Mouse (Mus musculus) gastrocnemius, postnatal 36 days (tissue): Measurements from ENCODE around the gene Cacna1g. TPM values are rescaled to one million over a fixed set of nuclear protein-coding genes. Genes with fewer than 3 reads are reported as not detected.

Source experiments
- DNase-seq, 2 experiments: peaks; one replicate each; pipeline ENCODE4 v3.0.0; 2022
- intact Hi-C: fragments of 180-260 bp; cut with DNase I; formaldehyde crosslinking; loops from one replicate; pipeline ENCODE4 v1.15.1; 2025
- total RNA-seq, 2 experiments: library from RNA; stranded (reverse); gene quantifications; 2 replicates each; pipeline ENCODE4 v1.2.3; 2021

Cacna1g gene
- total RNA-seq, 2 experiments from 2014 or later: 2.0 to 3.0 TPM

DNA sequence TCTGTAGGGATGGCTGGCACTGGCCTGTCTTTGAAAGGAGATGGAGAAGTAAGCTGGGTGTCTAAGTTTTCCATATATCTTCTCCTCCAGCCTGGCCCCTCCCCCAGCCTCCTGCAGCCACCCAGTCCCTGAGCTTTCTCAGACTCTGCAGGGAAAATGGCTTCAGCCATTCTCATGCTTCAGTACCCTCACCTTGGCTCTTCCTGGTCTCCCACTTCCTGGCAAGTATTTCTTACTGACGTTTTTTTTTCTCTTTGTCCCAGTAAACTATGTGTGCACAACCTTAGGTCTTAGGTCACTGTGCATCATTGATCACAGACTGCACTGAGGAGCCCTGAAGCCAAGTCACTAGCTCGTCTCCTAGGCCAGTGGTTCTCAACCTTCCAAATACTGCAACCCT lies 94.9 kb downstream of the Cacna1g start:
- intact Hi-C loops: no loop called here
- no peak for DNase-seq

DNA sequence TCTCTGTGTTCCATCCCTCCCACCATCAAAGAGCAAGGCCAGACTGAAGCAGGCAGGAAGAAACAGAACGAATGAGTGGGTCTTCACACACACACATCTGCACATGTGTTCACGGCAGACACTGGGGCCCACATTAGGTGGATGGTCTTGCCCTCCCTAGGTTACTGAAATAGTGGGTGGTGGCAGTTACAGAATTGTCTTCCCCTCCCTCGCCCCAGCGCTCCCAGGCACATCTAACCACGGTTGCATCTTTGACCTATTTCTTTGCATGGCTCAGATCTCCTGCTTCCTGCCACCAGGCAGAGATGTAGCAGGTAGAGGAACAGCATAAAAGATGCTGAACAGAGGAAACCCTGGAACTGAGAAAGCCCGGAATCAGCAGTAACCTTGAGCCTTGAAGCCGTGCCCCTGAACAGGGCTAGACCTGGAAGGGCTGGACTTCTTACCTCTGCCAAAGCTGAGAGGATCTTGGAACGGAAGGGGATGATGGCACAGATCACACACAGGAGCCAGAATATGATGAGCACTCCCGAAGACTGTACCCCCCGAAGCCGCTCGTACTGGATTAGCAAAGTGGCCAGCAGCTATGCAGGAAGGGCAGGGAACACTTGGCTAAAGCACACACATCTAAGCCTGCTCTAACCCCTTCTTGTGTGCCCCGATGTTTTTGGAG lies 99.6 kb downstream of the Cacna1g start:
- intact Hi-C loops: no loop called here

DNA sequence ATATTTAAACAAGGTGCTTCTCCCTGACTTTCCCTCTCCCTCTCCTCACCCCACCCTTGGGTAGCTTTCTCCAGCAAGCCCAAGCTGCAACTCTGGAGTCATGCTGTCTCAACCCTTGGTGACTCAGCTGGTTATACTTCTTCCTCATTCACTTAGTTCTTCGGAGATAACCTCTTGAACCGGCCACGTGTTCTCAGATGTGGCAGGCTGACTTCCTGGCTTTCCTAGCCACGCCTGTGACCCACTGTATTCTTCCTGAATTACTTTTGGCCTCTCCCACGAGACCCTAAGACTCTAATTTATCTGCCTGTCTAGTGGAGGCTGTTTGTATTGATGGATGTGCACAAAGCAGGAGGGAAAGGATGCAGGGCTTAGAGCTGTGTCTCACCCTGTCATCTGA lies 103.2 kb downstream of the Cacna1g start:
- DNase-seq: no peak
- intact Hi-C loops: no loop called here

More for the DNA sequence above, 99.6 kb downstream of the Cacna1g start:
- no peak for DNase-seq

DNA sequence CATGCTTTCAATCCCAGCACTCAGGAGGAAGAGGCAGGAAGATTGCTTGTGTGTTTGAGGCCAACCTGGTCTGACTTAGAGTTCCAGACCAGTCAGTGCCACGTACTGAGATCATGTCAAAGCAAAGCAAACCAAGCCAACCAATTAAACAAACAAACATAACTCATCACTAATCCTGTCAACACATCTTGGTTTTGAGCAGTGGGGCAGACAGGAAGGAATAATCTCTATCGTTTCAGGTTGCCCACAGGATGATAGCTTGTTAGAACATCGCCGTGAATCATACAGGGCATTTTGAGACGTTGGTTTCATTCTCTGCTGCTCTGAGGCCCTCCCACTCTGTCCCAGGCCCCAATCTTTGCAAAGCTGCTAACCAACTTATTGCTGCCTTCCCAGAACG lies 104.0 kb downstream of the Cacna1g start:
- intact Hi-C loops: no loop called here
- no peak for DNase-seq

DNA sequence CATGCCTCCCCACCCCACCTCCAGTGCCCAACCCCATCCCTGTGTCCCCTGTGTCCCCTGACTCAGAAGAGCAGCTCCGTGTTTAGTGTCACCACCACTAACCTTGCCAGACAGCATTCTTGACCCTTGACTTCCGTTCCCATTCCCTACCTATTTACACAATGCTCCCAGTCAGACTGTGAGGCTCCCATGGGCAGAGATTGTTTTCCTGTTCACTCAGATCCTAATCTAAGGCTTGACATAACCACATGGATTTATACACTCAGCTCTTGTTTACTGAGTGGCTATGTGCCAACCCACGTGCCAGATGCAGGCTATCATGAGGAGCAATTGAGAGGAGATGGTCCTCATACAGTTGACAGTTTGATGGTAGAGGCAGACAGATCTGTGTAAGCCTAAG lies 108.7 kb downstream of the Cacna1g start:
- no peak for DNase-seq
- intact Hi-C loops: no loop called here

DNA sequence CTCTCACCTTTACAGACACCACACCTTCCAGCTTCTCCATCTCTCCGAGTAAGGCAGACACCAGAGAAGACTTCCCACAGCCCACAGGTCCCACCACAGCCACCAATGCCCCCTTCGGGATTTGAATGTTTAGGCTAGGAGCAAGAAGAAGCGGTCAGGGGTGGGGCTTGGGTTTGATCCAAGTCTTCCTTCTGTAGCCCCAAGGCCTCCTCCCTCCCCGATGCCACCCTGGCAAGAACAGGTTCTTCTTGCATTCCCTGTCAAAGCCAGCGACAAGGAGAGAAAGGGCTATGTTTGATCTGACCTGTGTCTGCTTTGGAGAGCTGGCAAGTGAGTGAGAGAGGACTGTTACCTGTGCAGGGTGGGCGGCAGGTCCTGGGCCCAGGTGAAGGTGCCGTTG lies 110.3 kb downstream of the Cacna1g start:
- no peak for DNase-seq
- intact Hi-C loops: no loop called here

DNA sequence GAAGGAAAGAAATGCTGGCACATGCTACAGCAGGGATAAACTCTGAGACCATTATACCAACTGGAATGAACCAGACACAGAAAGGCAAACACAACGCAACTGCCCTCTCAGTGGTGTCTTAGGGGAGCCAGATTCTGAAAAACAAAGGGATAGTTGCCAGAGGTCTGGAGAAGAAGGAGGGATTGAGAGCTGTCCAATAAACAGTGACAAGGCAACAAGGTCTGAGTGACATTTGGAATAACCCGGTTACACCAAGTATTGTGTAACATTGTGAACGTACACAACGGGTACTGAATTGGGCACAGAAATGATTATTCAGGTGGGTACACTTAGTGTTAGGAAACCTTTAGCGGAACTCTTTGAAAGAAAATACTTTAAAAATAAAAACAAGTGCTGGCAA lies 111.9 kb downstream of the Cacna1g start:
- intact Hi-C loops: no loop called here
- DNase-seq: no peak

DNA sequence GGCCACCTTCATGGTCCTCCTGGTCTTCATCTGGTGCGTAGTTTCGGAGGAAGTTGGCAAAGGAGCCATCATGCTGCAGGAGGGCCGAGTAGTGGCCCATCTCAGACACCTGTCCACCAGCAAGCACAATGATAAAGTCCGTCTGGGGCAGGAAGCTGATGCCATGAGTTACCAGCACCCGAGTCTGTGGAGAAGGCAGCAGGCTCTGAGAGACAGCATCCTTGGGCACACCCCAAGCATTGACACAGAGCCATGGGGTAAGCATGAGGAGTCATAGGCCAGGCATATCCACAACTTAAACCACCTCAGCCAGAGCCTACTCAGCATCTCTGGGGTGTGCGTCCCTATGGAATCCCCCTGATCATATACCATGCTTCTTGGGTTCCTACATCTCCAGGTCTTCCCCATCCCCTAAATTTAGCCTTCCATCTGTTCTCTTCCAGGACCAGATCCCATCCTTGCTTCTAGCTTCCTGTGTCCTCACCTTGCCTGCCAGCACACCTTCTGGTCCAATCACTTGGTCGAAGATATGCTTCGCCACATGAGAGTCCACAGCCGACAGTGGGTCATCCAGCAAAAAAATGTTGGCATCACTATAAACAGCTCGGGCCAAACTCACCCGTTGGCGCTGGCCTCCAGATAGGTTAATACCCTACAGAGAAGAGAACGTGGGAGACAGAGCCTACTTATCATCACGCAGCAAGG lies 112.7 kb downstream of the Cacna1g start:
- DNase-seq: no peak

DNA sequence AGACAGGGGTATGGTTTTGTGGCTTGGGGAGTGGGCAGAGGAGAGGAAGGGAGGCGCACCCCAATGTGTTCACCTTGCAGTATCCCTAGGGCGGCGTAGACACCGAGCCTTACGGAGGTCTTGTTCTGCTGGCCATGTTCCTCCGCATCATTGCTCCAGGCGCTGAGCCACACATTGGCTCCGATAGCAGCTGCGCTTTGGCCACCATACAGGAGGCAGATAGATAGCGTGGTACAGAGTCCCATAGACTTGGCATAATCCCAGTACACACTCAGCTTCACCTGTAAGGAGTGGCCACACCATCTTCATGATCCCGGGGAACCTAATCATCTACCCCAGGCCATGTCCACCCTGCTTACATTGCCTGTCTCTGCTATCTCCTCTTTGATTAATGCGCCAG lies 114.8 kb downstream of the Cacna1g start:
- intact Hi-C loops: no loop called here
- DNase-seq: no peak

More for the DNA sequence above, 112.7 kb downstream of the Cacna1g start:
- intact Hi-C loops: no loop called here

Other genes starting within 250 kb of the Cacna1g start
- 1 to 10 TPM; 6.4 to 6.6 TPM for gene Wfikkn2, start 228.2 kb downstream of the Cacna1g start, total RNA-seq
- not detected for gene Gm21885, start 192.3 kb downstream of the Cacna1g start, total RNA-seq
- 10 to 100 TPM; 29.6 to 36.5 TPM for gene Luc7l3, start 152.2 kb downstream of the Cacna1g start, total RNA-seq
- 100 to 1,000 TPM; 195 to 201 TPM for gene Ankrd40, start 146.2 kb downstream of the Cacna1g start, total RNA-seq
- under 1 TPM; 0.47 to 0.48 TPM for gene Abcc3, start 81.2 kb downstream of the Cacna1g start, total RNA-seq
- not detected for gene Spata20, start 12.0 kb upstream of the Cacna1g start, total RNA-seq
- under 1 TPM; 0.12 to 0.31 TPM for gene Epn3, start 25.8 kb upstream of the Cacna1g start, total RNA-seq
- gene Mycbpap, start 47.5 kb upstream of the Cacna1g start, total RNA-seq: not detected
- 1 to 10 TPM; 3.3 to 3.9 TPM for gene Rsad1, start 75.1 kb upstream of the Cacna1g start, total RNA-seq
- 10 to 100 TPM; 14.7 to 16.3 TPM for gene Chad, start 90.8 kb upstream of the Cacna1g start, total RNA-seq
- gene Acsf2, start 127.7 kb upstream of the Cacna1g start, total RNA-seq: 1 to 10 TPM; 2.1 to 3.1 TPM
- 10 to 100 TPM; 31.3 to 31.4 TPM for gene Lrrc59, start 155.6 kb upstream of the Cacna1g start, total RNA-seq
- gene Mrpl27, start 179.6 kb upstream of the Cacna1g start, total RNA-seq: 10 to 100 TPM; 45.0 to 50.1 TPM
- under 1 TPM in 1 of 2 experiments, not detected in 1; 0.26 TPM for gene Eme1, start 179.8 kb upstream of the Cacna1g start, total RNA-seq
- 1 to 10 TPM; 3.2 to 4.5 TPM for gene Xylt2, start 203.3 kb upstream of the Cacna1g start, total RNA-seq
- gene Gm11541, start 230.3 kb upstream of the Cacna1g start, total RNA-seq: not detected